Comparison of ENCODE assay signal across 21 mouse cellular contexts in the genomic region with DNA sequence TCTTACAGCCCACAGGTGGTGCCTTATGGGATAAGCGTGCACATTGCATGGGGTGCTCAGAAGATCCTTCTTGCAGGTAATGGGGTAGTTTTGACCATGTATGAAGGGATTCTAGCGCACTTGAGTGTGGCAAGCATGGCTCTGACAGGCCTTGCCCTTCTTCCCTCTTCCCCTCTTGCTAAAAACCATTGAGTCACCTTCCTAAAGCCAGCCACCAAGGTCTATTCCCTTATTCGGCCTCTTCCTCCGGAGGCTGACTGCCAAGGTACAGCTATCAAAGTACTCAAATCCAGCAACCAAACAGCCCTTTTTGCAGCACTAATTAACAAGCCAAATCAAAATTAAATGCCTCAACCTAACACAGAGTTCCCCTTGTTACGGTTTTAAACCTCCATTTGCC.
"Had no signal": no experiment of that assay in that cellular context is flagged by ENCODE, and none has a peak within 500 bp of the region (broad histone marks: within the 10 kb centered on the region; RNA-seq: fewer than 3 reads in every experiment).

No protein-coding gene starts in this region.

- H3K27me3 ChIP-seq: lung, embryonic 15.5 days; neural tube, embryonic 13.5 days; neural tube, embryonic 15.5 days had no signal

- H3K9me3 ChIP-seq: lung, embryonic 15.5 days; neural tube, embryonic 13.5 days; neural tube, embryonic 15.5 days had no signal

- H3K9ac ChIP-seq: lung, embryonic 15.5 days; neural tube, embryonic 13.5 days; neural tube, embryonic 15.5 days had no signal

- H3K27ac ChIP-seq: lung, embryonic 15.5 days; macrophage; neural tube, embryonic 13.5 days; neural tube, embryonic 15.5 days had no signal

- H3K4me1 ChIP-seq: lung, embryonic 15.5 days had no signal

- H3K4me2 ChIP-seq: lung, embryonic 15.5 days; midbrain, embryonic 11.5 days; neural tube, embryonic 13.5 days; neural tube, embryonic 15.5 days had no signal

- H3K36me3 ChIP-seq: lung, embryonic 15.5 days; neural tube, embryonic 13.5 days; neural tube, embryonic 15.5 days had no signal

- ATAC-seq: lung, postnatal 0 days; midbrain, embryonic 16.5 days had no signal

- DNase-seq: lung, adult 2 months; lung, postnatal 14 days; lung, postnatal 36 days; midbrain, embryonic 14.5 days; retina, postnatal 1 day; right cerebral cortex, adult 18-20 months; right cerebral cortex, postnatal 25 days; right cerebral cortex, postnatal 4 days; spleen, adult 18-20 months; thymus, adult 18-20 months; thymus, postnatal 14 days; thymus, postnatal 36 days had no signal

- H3K4me3 ChIP-seq: lung, embryonic 15.5 days; megakaryocyte, embryonic 14.5 days; myocyte; neural tube, embryonic 13.5 days; neural tube, embryonic 15.5 days had no signal
